Mouse (Mus musculus): ENCODE measurements around the gene Dtd2.

GRCm38 (mm10) chr12:52014494-52015029 lies 8.3 kb upstream of the Dtd2 start:
- TF ChIP-seq POLR2A (IDR thresholded peaks at IDR 0.05; ENCODE audit: insufficient read depth, low read depth, low read length) (no peak), CTCF (IDR thresholded peaks at IDR 0.05) (no peak)
